Mouse (Mus musculus) kidney, adult 2 months (tissue): ENCODE measurements around the gene Pced1b.

Experiments used
- CTCF ChIP-seq: fragments of 200-500 bp; conservative IDR thresholded peaks from 2 replicates; pipeline ENCODE4 v1.5.1; 2011; ENCODE audit warnings: low read depth, mild to moderate bottlenecking, control low read depth, low read length, moderate library complexity, mixed read lengths; ENCODE audit not compliant: insufficient read depth, insufficient read length
- POLR2A ChIP-seq: fragments of 200-500 bp; IDR thresholded peaks from one replicate; pipeline ENCODE4 v1.6.1; 2011; ENCODE audit warnings: low read depth, low read length, control low read depth

GRCm38 (mm10) chr15:97337636-97338352, 90.9 kb downstream of the Pced1b start:
- no peak for TF ChIP-seq CTCF
- no peak for TF ChIP-seq POLR2A
